20 mouse cellular contexts compared by ENCODE assay signal in the genomic region with DNA sequence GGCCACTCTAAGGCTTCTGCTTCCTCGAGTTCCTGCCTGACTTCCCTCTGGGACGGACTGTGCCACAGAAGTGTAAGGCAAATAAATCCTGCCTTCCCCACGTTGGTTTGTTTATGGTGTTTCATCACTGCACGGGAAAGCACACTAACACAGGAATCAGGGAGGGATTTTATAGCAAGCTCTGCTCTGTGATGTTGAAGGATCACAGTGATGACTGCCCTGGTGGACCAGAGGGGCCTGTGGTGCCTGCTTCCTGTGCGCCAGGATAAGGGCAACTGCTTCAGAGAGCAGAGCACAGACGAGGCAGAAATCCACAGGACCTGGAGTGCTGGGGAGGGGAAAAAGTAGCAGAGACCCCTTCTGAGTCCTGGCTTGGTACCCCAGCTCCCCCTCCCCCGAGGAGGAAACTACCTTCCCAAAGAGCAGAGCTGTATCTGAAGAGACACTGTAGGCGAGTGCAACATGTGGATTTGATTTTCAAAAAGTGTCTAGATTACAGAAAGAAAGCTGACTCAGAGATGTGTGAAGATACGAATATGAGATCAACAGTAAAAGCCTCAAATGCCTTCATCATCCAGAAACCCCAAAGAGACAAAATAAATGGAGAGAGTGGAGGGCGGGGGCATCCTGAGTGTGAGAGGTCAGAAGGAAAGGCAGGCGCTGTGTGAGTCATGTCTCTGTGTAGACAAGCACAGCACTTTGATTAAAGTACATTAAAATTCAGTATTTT.
DNase-seq lines count a peak whose midpoint lies in the region; ATAC-seq and TF ChIP-seq lines count a peak whose summit lies in the region.
"Had no signal": no experiment of that assay in that cellular context is flagged by ENCODE, and none has a peak within 500 bp of the region (broad histone marks: within the 10 kb centered on the region; RNA-seq: fewer than 3 reads in every experiment).

No protein-coding gene starts in this region.

- 0 out of 2 replicates have a peak, but pooled peaks cover 8% of the 10 kb centered on the region for H3K36me3 ChIP-seq in lung, postnatal 0 days (ENCODE audit: insufficient read depth, low read length)
- H3K36me3 ChIP-seq: neural tube, embryonic 12.5 days had no signal

- H3K4me3 ChIP-seq in lung, postnatal 0 days (ENCODE audit: low read depth, low read length), result no peak overlapping the region
- H3K4me3 ChIP-seq in embryonic fibroblast, embryonic 13.5 days (ENCODE audit: insufficient read depth, low read length), result no peak overlapping the region
- H3K4me3 ChIP-seq: neural tube, embryonic 12.5 days had no signal

- no peak for TF ChIP-seq CTCF in lung, postnatal 0 days (IDR thresholded peaks at IDR 0.05)
- TF ChIP-seq CTCF in embryonic fibroblast, embryonic 13.5 days (IDR thresholded peaks at IDR 0.05; ENCODE audit: borderline replicate concordance, insufficient read depth, low read length), result no peak

- 0 out of 2 replicates have a peak, but pooled peaks cover 5% of the 10 kb centered on the region for H3K4me1 ChIP-seq in lung, postnatal 0 days (ENCODE audit: insufficient read depth, low read depth, low read length)
- peaks cover 26% of the 10 kb centered on the region for H3K4me1 ChIP-seq in embryonic fibroblast, embryonic 13.5 days (ENCODE audit: control insufficient read depth, insufficient read depth, low read length)
- H3K4me1 ChIP-seq: neural tube, embryonic 12.5 days had no signal

- WGBS in lung, postnatal 0 days, result 48% methylated on average over 11 of the region's 11 CpGs

- DNase-seq in embryo, embryonic 10.5 days (ENCODE audit: low spot score), result peak; percentile 30
- DNase-seq in embryo, embryonic 11 days, result no peak
- DNase-seq in lung, postnatal 0 days (ENCODE audit: low spot score), result peak; percentile 19
- no peak for DNase-seq in lung, postnatal 4 days
- DNase-seq in skeletal muscle tissue, adult 2 months (ENCODE audit: low read depth, low spot score), result peak; percentile 7
- DNase-seq in thymus, postnatal 4 days, result no peak
- DNase-seq: adrenal gland, postnatal 25 days; cerebellum, adult 8-10 months; gastrocnemius, postnatal 25 days; heart, postnatal 4 days; kidney, adult 2 months; kidney, postnatal 36 days; layer of hippocampus, adult 9-11 months; lung, adult 2 months; right cerebral cortex, postnatal 14 days had no signal

- H3K9me3 ChIP-seq in lung, postnatal 0 days (ENCODE audit: low read length), result no peaks in the 10 kb centered on the region
- H3K9me3 ChIP-seq: neural tube, embryonic 12.5 days had no signal

- no peak overlapping the region for H3K9ac ChIP-seq in lung, postnatal 0 days (replicated peaks; ENCODE audit: low read depth)
- H3K9ac ChIP-seq: neural tube, embryonic 12.5 days had no signal

- no peak for TF ChIP-seq EP300 in lung, postnatal 0 days (IDR thresholded peaks at IDR 0.05)

- TF ChIP-seq POLR2A in embryonic fibroblast, embryonic 13.5 days (IDR thresholded peaks at IDR 0.05; ENCODE audit: low read depth, low read length), result no peak

- peak; percentile 54; the same call in 1 of the 2 replicates for ATAC-seq in lung, postnatal 0 days
- no peak for ATAC-seq in cerebellum, adult (ENCODE audit: insufficient number of reproducible peaks, low FRiP score, low TSS enrichment)

- H3K27me3 ChIP-seq in lung, postnatal 0 days (replicated peaks; ENCODE audit: insufficient read depth, low read length), result no peaks in the 10 kb centered on the region
- H3K27me3 ChIP-seq: neural tube, embryonic 12.5 days had no signal

- no peak overlapping the region for H3K4me2 ChIP-seq in lung, postnatal 0 days (replicated peaks; ENCODE audit: low read depth, low read length)
- H3K4me2 ChIP-seq: liver, embryonic 11.5 days; neural tube, embryonic 12.5 days had no signal

- H3K27ac ChIP-seq in lung, postnatal 0 days (ENCODE audit: low read length), result no peak overlapping the region
- peak overlapping the region; percentile 90 for H3K27ac ChIP-seq in embryonic fibroblast, embryonic 13.5 days (ENCODE audit: insufficient read depth, low read length)
- H3K27ac ChIP-seq: neural tube, embryonic 12.5 days; stomach, postnatal 0 days had no signal

Comparison
In these comparisons a context has a peak if more than half of its experiments do, and no peak if none do; other contexts are left out.
1. DNase-seq: peak in embryo, embryonic 10.5 days (single experiment), lung, postnatal 0 days (single experiment) and skeletal muscle tissue, adult 2 months (single experiment); none in embryo, embryonic 11 days (single experiment), lung, postnatal 4 days (0 of 2) and thymus, postnatal 4 days (single experiment).